Mouse (Mus musculus) myocyte (in vitro differentiated cells): ENCODE data around the gene Gm20388. TPM values are rescaled to one million over a fixed set of nuclear protein-coding genes. Genes with fewer than 3 reads are reported as not detected.

Experiments used
- H3K27me3 ChIP-seq: one replicate; pipeline ENCODE4 v1.6.1; 2011; ENCODE audit not compliant: control insufficient read depth, insufficient read depth, insufficient read length
- H3K36me3 ChIP-seq: one replicate; pipeline ENCODE4 v1.6.1; 2011; ENCODE audit not compliant: control insufficient read depth, insufficient read depth
- H3K4me2 ChIP-seq: one replicate; pipeline ENCODE4 v1.6.1; 2011; ENCODE audit warnings: low read depth, control low read depth
- H3K4me3 ChIP-seq: one replicate; pipeline ENCODE4 v1.5.1; 2011; ENCODE audit warnings: mild to moderate bottlenecking, control low read depth, moderate library complexity
- H3K79me2 ChIP-seq: one replicate; pipeline ENCODE4 v1.6.1; 2011; ENCODE audit not compliant: control insufficient read depth, insufficient read depth
- H3ac ChIP-seq: one replicate; pipeline ENCODE4 v1.6.1; 2011; ENCODE audit not compliant: control insufficient read depth, insufficient read length
- CEBPB ChIP-seq: IDR thresholded peaks from 2 replicates; pipeline ENCODE4 v1.6.1; 2011; ENCODE audit warnings: mild to moderate bottlenecking, moderate library complexity; ENCODE audit not compliant: poor library complexity, insufficient read depth, severe bottlenecking
- MAX ChIP-seq: IDR thresholded peaks from one replicate; pipeline ENCODE4 v1.6.1; 2011; ENCODE audit warnings: low read depth, mild to moderate bottlenecking, control low read depth
- MYOD1 ChIP-seq, 3 experiments: IDR thresholded peaks; one replicate each; pipeline ENCODE4 v1.6.1; 2011; ENCODE audit warnings: control low read depth in 2 of 3, low read depth in 2 of 3, mild to moderate bottlenecking in 2 of 3, moderate library complexity in 1 of 3; ENCODE audit not compliant: insufficient read length in 2 of 3, control insufficient read depth in 1 of 3
- MYOG ChIP-seq, 3 experiments: IDR thresholded peaks; one replicate each; pipeline ENCODE4 v1.6.1; 2011; ENCODE audit warnings: control low read depth in 2 of 3, low read depth in 2 of 3, mild to moderate bottlenecking in 2 of 3; ENCODE audit not compliant: insufficient read length in 2 of 3, control insufficient read depth in 1 of 3, insufficient read depth in 1 of 3
- POLR2AphosphoS2 ChIP-seq: IDR thresholded peaks from one replicate; pipeline ENCODE4 v1.6.1; 2011; ENCODE audit warnings: low read depth, control low read depth; ENCODE audit not compliant: insufficient read length
- REST ChIP-seq: IDR thresholded peaks from one replicate; pipeline ENCODE4 v1.6.1; 2011; ENCODE audit warnings: mild to moderate bottlenecking, control low read depth, moderate library complexity; ENCODE audit not compliant: insufficient read depth, insufficient read length
- TCF3 ChIP-seq: IDR thresholded peaks from one replicate; pipeline ENCODE4 v1.6.1; 2011; ENCODE audit warnings: low read depth, control low read depth; ENCODE audit not compliant: insufficient read length
- USF1 ChIP-seq: IDR thresholded peaks from one replicate; pipeline ENCODE4 v1.6.1; 2011; ENCODE audit warnings: low read depth, mild to moderate bottlenecking, control low read depth, moderate library complexity
- polyA plus RNA-seq: library from polyadenylated mRNA; unstranded; fragments of >200 nt; fragmentation: generic; extraction: Trizol; gene quantifications from one replicate; pipeline ENCODE4 v1.2.1, GENCODE M21; 2012; ENCODE audit warnings: missing spikeins

The Gm20388 gene
- polyA plus RNA-seq, 1 experiment: 15.3 TPM

- TF ChIP-seq TCF3 (no peak), MYOG (IDR thresholded peaks at IDR 0.05; ENCODE audit: control insufficient read depth in 1 of 3, insufficient read depth in 1 of 3, insufficient read length in 2 of 3, low read depth in 2 of 3) (no peak), REST (no peak), CEBPB (0 out of 2 replicates have a peak, but pooled peaks have one; percentile 27), USF1 (no peak), MAX (no peak)
- H3ac ChIP-seq: no peak overlapping the region
- H3K4me3 ChIP-seq: no peak overlapping the region
- H3K36me3 ChIP-seq: no peaks in the 10 kb centered on the region
- H3K27me3 ChIP-seq: no peaks in the 10 kb centered on the region
- no peaks in the 10 kb centered on the region for H3K79me2 ChIP-seq
- peak overlapping the region; percentile 60 for H3K4me2 ChIP-seq
Measured at GRCm38 (mm10) chr8:123717516-123718490, 3807.2 kb downstream of the Gm20388 start.

- no peak for TF ChIP-seq USF1
- no peak for TF ChIP-seq MAX
- Histone ChIP-seq H3K79me2 (no peaks in the 10 kb centered on the region), H3K4me2 (no peak overlapping the region)
Measured at GRCm38 (mm10) chr8:123718752-123719151, 3808.1 kb downstream of the Gm20388 start.

GRCm38 (mm10) chr8:123719280-123719679 is 3808.6 kb downstream of the Gm20388 start:
- TF ChIP-seq MYOD1 (IDR thresholded peaks at IDR 0.05; ENCODE audit: control insufficient read depth in 1 of 3, insufficient read length in 2 of 3, low read depth in 2 of 3) (peak in 1 of 3 experiments; percentile 4), REST (no peak)
- H3K4me2 ChIP-seq: peak overlapping the region; percentile 10
- no peaks in the 10 kb centered on the region for H3K36me3 ChIP-seq
- H3ac ChIP-seq: no peak overlapping the region
- no peak overlapping the region for H3K4me3 ChIP-seq
- H3K27me3 ChIP-seq: no peaks in the 10 kb centered on the region
- no peaks in the 10 kb centered on the region for H3K79me2 ChIP-seq

More at GRCm38 (mm10) chr8:123718752-123719151, 3808.1 kb downstream of the Gm20388 start:
- Histone ChIP-seq H3K4me3 (no peak overlapping the region), H3K27me3 (no peaks in the 10 kb centered on the region), H3K36me3 (no peaks in the 10 kb centered on the region), H3ac (no peak overlapping the region)

GRCm38 (mm10) chr8:123719811-123720210 is 3809.2 kb downstream of the Gm20388 start:
- TF ChIP-seq CEBPB: no peak
- peak in 2 of 3 experiments; percentile 66 to 82 for TF ChIP-seq MYOG (IDR thresholded peaks at IDR 0.05; ENCODE audit: control insufficient read depth in 1 of 3, insufficient read depth in 1 of 3, insufficient read length in 2 of 3, low read depth in 2 of 3)
- no peak for TF ChIP-seq POLR2AphosphoS2
- TF ChIP-seq MYOD1 (IDR thresholded peaks at IDR 0.05; ENCODE audit: control insufficient read depth in 1 of 3, insufficient read length in 2 of 3, low read depth in 2 of 3): peak in 2 of 3 experiments; percentile 35 to 56
- TF ChIP-seq USF1: no peak
- no peaks in the 10 kb centered on the region for H3K79me2 ChIP-seq
- H3ac ChIP-seq: no peak overlapping the region
- H3K36me3 ChIP-seq: no peaks in the 10 kb centered on the region
- H3K4me3 ChIP-seq: no peak overlapping the region
- no peak overlapping the region for H3K4me2 ChIP-seq
- H3K27me3 ChIP-seq: no peaks in the 10 kb centered on the region

- no peak overlapping the region for H3K4me2 ChIP-seq
- H3K27me3 ChIP-seq: no peaks in the 10 kb centered on the region
- no peak overlapping the region for H3K4me3 ChIP-seq
- H3ac ChIP-seq: no peak overlapping the region
- H3K79me2 ChIP-seq: no peaks in the 10 kb centered on the region
- TF ChIP-seq MYOG (IDR thresholded peaks at IDR 0.05; ENCODE audit: control insufficient read depth in 1 of 3, insufficient read depth in 1 of 3, insufficient read length in 2 of 3, low read depth in 2 of 3) (no peak), MYOD1 (IDR thresholded peaks at IDR 0.05; ENCODE audit: control insufficient read depth in 1 of 3, insufficient read length in 2 of 3, low read depth in 2 of 3) (no peak), CEBPB (no peak), POLR2AphosphoS2 (no peak), TCF3 (no peak)
- no peaks in the 10 kb centered on the region for H3K36me3 ChIP-seq
Measured at GRCm38 (mm10) chr8:123720471-123721001, 3809.9 kb downstream of the Gm20388 start.

- Histone ChIP-seq H3K4me3 (no peak overlapping the region), H3K4me2 (no peak overlapping the region), H3K27me3 (no peaks in the 10 kb centered on the region), H3K79me2 (no peaks in the 10 kb centered on the region), H3ac (no peak overlapping the region), H3K36me3 (no peaks in the 10 kb centered on the region)
- TF ChIP-seq MAX (no peak), REST (no peak)
Measured at GRCm38 (mm10) chr8:123722245-123722644, 3811.6 kb downstream of the Gm20388 start.
